Mouse (Mus musculus) heart, adult 9 months (tissue): ENCODE measurements around the gene Abcg2.
"Not testable (repeated sequence)": the region's sequence is repeated elsewhere in the genome, so short reads cannot be mapped to it uniquely, and the experiment has no call there.

ENCODE experiments used
- DNase-seq, 2 experiments: peaks; one replicate each; pipeline ENCODE4 v3.0.0; 2022; ENCODE audit warnings: low spot score in 2 of 2

Abcg2 gene

GRCm38 (mm10) chr6:58584223-58584622, at the start of gene Abcg2:
TSS of gene Abcg2 (plus strand) at chr6:58584523.
- DNase-seq, result not testable (repeated sequence)

GRCm38 (mm10) chr6:58540263-58540662, 44.1 kb upstream of the Abcg2 start:
- DNase-seq, result not testable (repeated sequence)

GRCm38 (mm10) chr6:58542852-58543251, 41.5 kb upstream of the Abcg2 start:
- not testable (repeated sequence) for DNase-seq

- not testable (repeated sequence) for DNase-seq
Measured at GRCm38 (mm10) chr6:58544971-58545370, 39.4 kb upstream of the Abcg2 start.

GRCm38 (mm10) chr6:58546050-58546449, 38.3 kb upstream of the Abcg2 start:
- not testable (repeated sequence) for DNase-seq

GRCm38 (mm10) chr6:58546816-58547215, 37.5 kb upstream of the Abcg2 start:
- DNase-seq, result peak in 1 of 2 experiments; percentile 31

GRCm38 (mm10) chr6:58553812-58554211, 30.5 kb upstream of the Abcg2 start:
- not testable (repeated sequence) for DNase-seq

GRCm38 (mm10) chr6:58593987-58594844, 9.9 kb downstream of the Abcg2 start:
- DNase-seq, result not testable (repeated sequence)

GRCm38 (mm10) chr6:58595639-58596293, 11.4 kb downstream of the Abcg2 start:
- peak in 1 of 2 experiments; percentile 17 for DNase-seq

GRCm38 (mm10) chr6:58596294-58596653, 12.0 kb downstream of the Abcg2 start:
- DNase-seq, result peak; percentile 32 to 41

- not testable (repeated sequence) for DNase-seq
Measured at GRCm38 (mm10) chr6:58602119-58602518, 17.8 kb downstream of the Abcg2 start.

GRCm38 (mm10) chr6:58602991-58603390, 18.7 kb downstream of the Abcg2 start:
- not testable (repeated sequence) for DNase-seq

GRCm38 (mm10) chr6:58603485-58604090, 19.3 kb downstream of the Abcg2 start:
- DNase-seq, result not testable (repeated sequence)

GRCm38 (mm10) chr6:58606642-58607041, 22.3 kb downstream of the Abcg2 start:
- DNase-seq, result peak; percentile 36 to 55

- no peak for DNase-seq
Measured at GRCm38 (mm10) chr6:58608422-58608821, 24.1 kb downstream of the Abcg2 start.

- no peak for DNase-seq
Measured at GRCm38 (mm10) chr6:58609919-58610759, 25.8 kb downstream of the Abcg2 start.

GRCm38 (mm10) chr6:58610760-58611654, 26.7 kb downstream of the Abcg2 start:
- DNase-seq, result no peak

- DNase-seq, result no peak
Measured at GRCm38 (mm10) chr6:58624126-58624525, 39.8 kb downstream of the Abcg2 start.

GRCm38 (mm10) chr6:58629238-58629637, 44.9 kb downstream of the Abcg2 start:
- DNase-seq, result no peak

GRCm38 (mm10) chr6:58632419-58632818, 48.1 kb downstream of the Abcg2 start:
- no peak for DNase-seq
